Mouse (Mus musculus): ENCODE measurements at regions not wholly inside any gene's neighbourhood (a gene's known extent, or its start where the extent isn't known, plus 50 kb on each side); places are given as distances from the start of the nearest gene placed in this dataset.

DNA sequence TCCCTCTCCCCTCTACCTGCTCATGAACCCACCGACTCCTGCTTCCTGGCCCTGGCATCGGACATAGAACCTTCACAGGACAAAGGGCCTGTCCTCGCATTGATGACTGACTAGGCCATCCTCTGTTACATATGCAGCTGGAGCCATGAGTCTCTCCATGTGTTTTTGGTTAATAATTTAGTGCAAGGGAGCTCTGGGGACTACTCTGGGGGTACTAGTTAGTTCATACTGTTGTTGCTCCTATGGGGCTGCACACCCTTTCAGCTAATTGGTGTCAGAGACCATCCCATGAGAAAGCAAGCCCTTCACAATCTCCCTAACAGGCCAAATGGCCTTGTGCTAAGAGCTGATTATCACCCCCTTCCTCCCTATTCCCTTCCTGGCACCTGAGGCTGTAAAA, 603.3 kb downstream of the Plxdc2 start:
- no peak for TF ChIP-seq CTCF (IDR thresholded peaks at IDR 0.05; ENCODE audit: low read depth)
- TF ChIP-seq EP300 (IDR thresholded peaks at IDR 0.05; ENCODE audit: low read depth): no peak

Measured in liver, postnatal 0 days (tissue).